Mouse (Mus musculus) small intestine, adult 2 months (tissue): ENCODE measurements around the gene Pias3.

Source experiments
- CTCF ChIP-seq: fragments of 200-500 bp; IDR thresholded peaks from 2 replicates; pipeline ENCODE4 v1.5.1; 2012; ENCODE audit warnings: low read depth, mild to moderate bottlenecking, control low read depth, inconsistent platforms, low read length, moderate library complexity, mixed read lengths; ENCODE audit not compliant: insufficient replicate concordance, insufficient read length; ENCODE audit errors: extremely low read depth
- POLR2A ChIP-seq: fragments of 200-500 bp; IDR thresholded peaks from 2 replicates; pipeline ENCODE4 v1.6.1; 2012; ENCODE audit warnings: low read depth, mild to moderate bottlenecking, control low read depth, inconsistent platforms, low read length, moderate library complexity

DNA sequence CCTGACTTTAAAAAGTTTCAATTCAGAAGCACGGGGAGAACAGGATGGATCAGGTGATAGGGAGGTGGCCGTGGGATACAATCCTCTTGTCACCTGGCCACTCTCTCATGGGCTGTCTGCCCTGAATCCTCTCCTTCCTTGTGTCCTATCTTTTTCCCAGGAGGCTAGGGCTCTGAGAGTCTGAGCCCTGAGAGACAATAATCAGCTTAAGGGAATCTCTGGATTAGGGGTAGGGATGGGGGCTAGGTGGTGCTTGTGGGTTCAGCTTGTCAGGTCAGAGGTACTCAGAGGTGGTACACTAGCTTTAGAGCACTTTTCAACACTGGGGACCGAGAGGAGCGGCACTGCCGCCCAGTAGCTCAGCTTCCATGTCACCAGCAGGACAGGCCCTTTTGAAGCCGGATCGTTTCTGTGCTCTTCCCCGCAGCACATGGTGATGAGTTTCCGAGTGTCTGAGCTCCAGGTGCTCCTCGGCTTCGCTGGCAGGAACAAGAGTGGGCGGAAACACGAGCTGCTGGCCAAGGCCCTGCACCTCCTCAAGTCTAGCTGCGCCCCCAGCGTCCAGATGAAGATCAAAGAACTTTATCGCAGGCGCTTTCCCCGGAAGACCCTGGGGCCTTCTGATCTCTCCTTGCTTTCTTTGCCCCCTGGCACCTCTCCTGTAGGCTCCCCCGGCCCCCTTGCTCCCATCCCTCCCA is 3.0 kb downstream of the Pias3 start:
- TF ChIP-seq CTCF (no peak), POLR2A (no peak)
